Mouse (Mus musculus): ENCODE data around the gene Fam162a.

- TF ChIP-seq CTCF (IDR thresholded peaks at IDR 0.05; ENCODE audit: low read depth) (no peak), EP300 (IDR thresholded peaks at IDR 0.05; ENCODE audit: low read depth) (no peak)
Observed at GRCm38 (mm10) chr16:36074772-36075171, 3.4 kb upstream of the Fam162a start.
